Mouse (Mus musculus): ENCODE measurements around the gene Auts2. TPM values are rescaled to one million over a fixed set of nuclear protein-coding genes. Genes with fewer than 3 reads are reported as not detected.

The Auts2 gene
- polyA plus RNA-seq, 1 experiment from 2014 or later, result 24.7 TPM

DNA sequence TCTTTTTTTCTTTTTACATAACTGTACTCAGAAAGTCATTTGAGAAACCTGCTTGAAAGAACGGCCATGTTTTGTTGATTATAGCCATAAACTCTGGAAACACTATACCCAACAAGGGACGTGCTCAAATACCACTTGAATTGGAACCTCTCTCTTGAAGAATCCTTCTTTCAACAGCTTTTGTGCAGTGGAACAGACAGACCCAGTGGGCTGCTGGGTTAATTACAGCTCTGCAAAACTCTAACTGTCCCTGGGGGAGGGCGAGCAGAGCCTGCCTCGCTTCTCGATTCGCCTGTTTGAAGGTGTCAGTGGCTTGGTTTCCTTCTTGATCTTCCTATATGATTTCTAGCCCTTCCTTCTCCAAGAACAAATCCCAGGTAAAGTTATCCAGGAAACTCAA, 805.7 kb downstream of the Auts2 start:
- H3K4me3 ChIP-seq, result no peak overlapping the region
- WGBS, result 75% methylated on average over 6 of the region's 6 CpGs
- H3K27me3 ChIP-seq (ENCODE audit: insufficient read depth, poor library complexity, severe bottlenecking), result 0 out of 2 replicates have a peak, but pooled peaks cover 3% of the 10 kb centered on the region
- DNase-seq (ENCODE audit: low spot score), result no peak
- H3K4me1 ChIP-seq, result peaks cover 11% of the 10 kb centered on the region
- no peaks in the 10 kb centered on the region for H3K36me3 ChIP-seq
- H3K27ac ChIP-seq, result no peak overlapping the region
- H3K9me3 ChIP-seq, result no peaks in the 10 kb centered on the region

GRCm38 (mm10) chr5:131733324-131733660, 809.9 kb downstream of the Auts2 start:
- DNase-seq (ENCODE audit: low spot score), result no peak
- no peaks in the 10 kb centered on the region for H3K36me3 ChIP-seq
- peak overlapping the region; percentile 56 for H3K27ac ChIP-seq
- no peaks in the 10 kb centered on the region for H3K27me3 ChIP-seq (ENCODE audit: insufficient read depth, poor library complexity, severe bottlenecking)
- H3K4me1 ChIP-seq, result peaks cover 13% of the 10 kb centered on the region
- no peak overlapping the region for H3K4me3 ChIP-seq
- 8% methylated on average over 5 of the region's 5 CpGs for WGBS
- no peaks in the 10 kb centered on the region for H3K9me3 ChIP-seq

DNA sequence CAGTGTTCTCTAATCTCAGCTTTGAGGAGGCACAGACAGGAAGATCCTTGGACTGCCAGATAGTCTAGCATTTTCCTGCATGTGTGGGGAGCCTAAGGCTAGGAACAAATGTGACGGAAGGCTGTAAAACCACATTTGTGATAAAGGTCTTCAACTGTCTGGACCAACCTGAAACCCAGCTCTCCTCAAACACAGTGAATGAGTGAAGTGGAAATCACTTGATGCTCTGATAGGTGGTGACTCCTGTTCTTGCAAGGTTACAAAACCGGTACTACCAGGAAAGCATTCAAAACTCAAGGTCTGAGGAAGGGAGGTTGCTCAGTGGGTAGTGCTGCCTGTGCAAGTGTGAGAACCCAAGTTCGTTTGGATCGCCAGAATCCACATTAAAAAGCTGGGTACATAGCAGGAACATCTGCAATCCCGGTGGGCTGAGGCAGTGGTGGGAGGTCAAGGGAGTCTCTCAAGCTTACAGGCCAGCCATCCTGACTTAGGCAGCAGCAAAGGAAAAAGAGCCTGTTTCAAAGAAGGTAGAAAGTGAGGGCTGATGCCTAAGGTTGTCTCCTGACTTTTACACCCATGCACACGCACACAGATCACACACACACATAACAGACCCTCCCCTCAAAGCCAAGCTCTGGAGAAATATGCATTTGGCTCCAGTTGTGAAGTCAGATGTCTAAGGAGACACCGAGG, 810.4 kb downstream of the Auts2 start:
- Histone ChIP-seq H3K4me1 (peaks cover 18% of the 10 kb centered on the region), H3K9me3 (no peaks in the 10 kb centered on the region), H3K4me3 (no peak overlapping the region), H3K27me3 (ENCODE audit: insufficient read depth, poor library complexity, severe bottlenecking) (no peaks in the 10 kb centered on the region), H3K36me3 (no peaks in the 10 kb centered on the region), H3K27ac (peak overlapping the region; percentile 56; the same call in 1 of the 2 replicates)
- 49% methylated on average over 7 of the region's 7 CpGs for WGBS
- DNase-seq (ENCODE audit: low spot score), result no peak

DNA sequence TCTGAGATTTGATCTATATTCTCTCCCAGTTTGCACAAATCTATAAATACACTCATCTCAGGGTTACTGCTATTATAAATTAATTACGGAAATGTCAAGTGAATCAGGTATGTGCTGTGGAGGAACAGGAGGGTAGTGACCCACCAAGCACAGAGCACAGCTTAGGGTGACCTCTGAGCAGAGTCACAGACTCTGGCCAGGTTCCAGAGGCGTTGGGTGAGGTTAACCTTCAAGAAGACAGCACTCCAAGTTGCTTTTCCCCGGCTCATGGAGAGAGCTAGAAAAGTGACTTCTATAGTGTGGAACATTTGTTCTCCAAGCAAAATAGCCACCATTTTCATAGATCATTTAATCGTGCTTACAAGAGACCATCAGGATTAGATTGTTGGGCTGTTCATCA, 813.7 kb downstream of the Auts2 start:
- no peaks in the 10 kb centered on the region for H3K9me3 ChIP-seq
- no peak overlapping the region for H3K27ac ChIP-seq
- no peaks in the 10 kb centered on the region for H3K36me3 ChIP-seq
- DNase-seq (ENCODE audit: low spot score), result no peak
- no peaks in the 10 kb centered on the region for H3K27me3 ChIP-seq (ENCODE audit: insufficient read depth, poor library complexity, severe bottlenecking)
- WGBS, result 80% methylated on average over 4 of the region's 4 CpGs
- H3K4me3 ChIP-seq, result no peak overlapping the region
- H3K4me1 ChIP-seq, result peaks cover 28% of the 10 kb centered on the region

DNA sequence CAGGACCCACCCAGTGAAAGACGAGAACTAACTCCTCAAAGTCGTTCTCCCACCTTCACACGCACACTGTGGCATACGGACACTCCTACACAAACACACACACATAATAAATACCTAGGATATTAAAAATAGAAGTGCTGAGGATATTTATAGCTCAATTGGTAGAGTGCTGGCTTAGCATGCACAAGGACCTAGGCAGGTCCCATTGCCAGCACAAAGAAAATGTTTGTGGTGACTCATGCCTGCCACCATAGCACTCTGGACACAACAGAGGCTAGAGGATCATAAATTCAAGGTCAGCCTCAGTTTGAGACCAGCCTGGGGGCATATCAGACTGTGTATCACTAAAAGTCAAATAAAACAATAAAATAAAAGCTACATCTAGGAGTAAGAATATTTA, 815.2 kb downstream of the Auts2 start:
- Histone ChIP-seq H3K9me3 (no peaks in the 10 kb centered on the region), H3K4me3 (no peak overlapping the region), H3K36me3 (no peaks in the 10 kb centered on the region), H3K27me3 (ENCODE audit: insufficient read depth, poor library complexity, severe bottlenecking) (no peaks in the 10 kb centered on the region), H3K4me1 (peaks cover 19% of the 10 kb centered on the region), H3K27ac (no peak overlapping the region)
- WGBS, result 74% methylated on average over 4 of the region's 4 CpGs
- no peak for DNase-seq (ENCODE audit: low spot score)

GRCm38 (mm10) chr5:131724508-131724907, 818.6 kb downstream of the Auts2 start:
- 78% methylated on average over 1 of the region's 1 CpGs for WGBS
- peaks cover 23% of the 10 kb centered on the region for H3K4me1 ChIP-seq
- no peaks in the 10 kb centered on the region for H3K9me3 ChIP-seq
- no peaks in the 10 kb centered on the region for H3K36me3 ChIP-seq
- no peak for DNase-seq (ENCODE audit: low spot score)
- H3K27me3 ChIP-seq (ENCODE audit: insufficient read depth, poor library complexity, severe bottlenecking), result no peaks in the 10 kb centered on the region
- H3K4me3 ChIP-seq, result no peak overlapping the region
- no peak overlapping the region for H3K27ac ChIP-seq

DNA sequence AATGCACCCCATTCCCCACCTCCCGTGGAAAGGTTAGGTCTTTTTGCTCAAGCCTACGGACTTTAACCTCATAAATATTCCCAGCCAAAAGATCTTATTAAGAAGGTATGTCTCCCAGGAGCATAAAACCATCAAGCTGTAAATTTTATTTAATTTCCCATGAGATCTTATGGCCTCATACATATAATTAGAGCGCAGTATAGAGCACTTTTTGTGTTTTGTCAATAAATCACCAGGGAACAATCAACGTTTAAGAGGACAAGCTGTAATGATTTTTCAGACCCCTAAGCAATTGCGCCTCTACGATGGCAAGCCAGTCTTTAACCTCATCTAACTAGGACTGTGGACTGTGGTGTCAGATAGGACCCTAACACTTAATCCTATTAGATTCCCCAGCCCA, 820.4 kb downstream of the Auts2 start:
- H3K4me1 ChIP-seq, result peaks cover 16% of the 10 kb centered on the region
- H3K27ac ChIP-seq, result no peak overlapping the region
- no peaks in the 10 kb centered on the region for H3K36me3 ChIP-seq
- H3K4me3 ChIP-seq, result no peak overlapping the region
- H3K9me3 ChIP-seq, result no peaks in the 10 kb centered on the region
- no peak for DNase-seq (ENCODE audit: low spot score)
- H3K27me3 ChIP-seq (ENCODE audit: insufficient read depth, poor library complexity, severe bottlenecking), result no peaks in the 10 kb centered on the region
- WGBS, result 86% methylated on average over 6 of the region's 6 CpGs

DNA sequence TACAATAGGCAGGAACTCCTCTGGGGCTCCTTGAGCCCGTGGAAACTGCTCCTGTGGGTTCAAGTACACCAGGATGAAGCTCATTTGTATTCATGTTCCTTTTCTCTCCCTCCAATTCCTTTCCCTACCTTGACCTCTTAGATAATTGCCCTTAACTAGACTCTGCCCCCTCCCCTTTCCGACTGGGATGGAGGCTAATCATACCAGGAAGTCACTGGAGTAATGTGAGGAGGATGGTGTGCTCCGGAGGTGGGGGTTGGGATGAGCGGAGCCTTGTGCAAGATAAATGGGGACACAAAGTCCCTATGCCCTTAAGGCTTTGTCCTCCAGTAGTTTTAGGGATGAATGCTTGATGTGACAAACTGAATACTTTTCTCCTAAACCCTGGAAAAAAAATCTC, 820.8 kb downstream of the Auts2 start:
- H3K36me3 ChIP-seq, result no peaks in the 10 kb centered on the region
- WGBS, result 47% methylated on average over 4 of the region's 4 CpGs
- H3K4me1 ChIP-seq, result peaks cover 14% of the 10 kb centered on the region
- no peak for DNase-seq (ENCODE audit: low spot score)
- no peak overlapping the region for H3K27ac ChIP-seq
- no peak overlapping the region for H3K4me3 ChIP-seq
- H3K9me3 ChIP-seq, result no peaks in the 10 kb centered on the region
- H3K27me3 ChIP-seq (ENCODE audit: insufficient read depth, poor library complexity, severe bottlenecking), result no peaks in the 10 kb centered on the region

GRCm38 (mm10) chr5:131718013-131718412, 825.1 kb downstream of the Auts2 start:
- Histone ChIP-seq H3K27me3 (ENCODE audit: insufficient read depth, poor library complexity, severe bottlenecking) (no peaks in the 10 kb centered on the region), H3K9me3 (peaks cover 4% of the 10 kb centered on the region; the same call in 1 of the 2 replicates), H3K36me3 (peaks cover 7% of the 10 kb centered on the region; the same call in 1 of the 2 replicates), H3K4me3 (no peak overlapping the region), H3K27ac (no peak overlapping the region), H3K4me1 (0 out of 2 replicates have a peak, but pooled peaks cover 6% of the 10 kb centered on the region)
- 82% methylated on average over 13 of the region's 13 CpGs for WGBS
- DNase-seq (ENCODE audit: low spot score), result no peak

- H3K27me3 ChIP-seq (ENCODE audit: insufficient read depth, poor library complexity, severe bottlenecking), result no peaks in the 10 kb centered on the region
- no peak for DNase-seq (ENCODE audit: low spot score)
Observed at GRCm38 (mm10) chr5:131717359-131717965, 825.7 kb downstream of the Auts2 start.

DNA sequence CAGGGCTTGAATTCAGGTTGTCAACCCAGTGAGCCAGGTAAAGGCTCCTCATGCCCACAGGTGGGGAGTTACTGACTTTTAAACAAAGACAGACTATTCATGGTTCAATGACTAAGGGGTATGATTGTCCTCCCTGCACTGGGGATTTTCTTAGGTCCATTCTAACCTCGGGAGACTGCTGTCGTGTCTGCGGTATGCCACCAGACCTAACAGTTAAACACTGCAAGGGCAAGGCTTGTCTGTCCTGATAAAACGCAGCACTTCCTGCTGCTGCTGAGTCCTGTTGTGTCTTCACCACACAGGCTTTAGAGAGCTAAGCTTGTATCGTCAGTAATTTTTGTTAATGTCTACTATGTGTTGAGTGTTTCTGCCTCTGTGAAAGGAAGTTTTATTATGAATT, 828.2 kb downstream of the Auts2 start:
- H3K36me3 ChIP-seq, result peaks cover 7% of the 10 kb centered on the region; the same call in 1 of the 2 replicates
- no peak for DNase-seq (ENCODE audit: low spot score)
- H3K4me1 ChIP-seq, result 0 out of 2 replicates have a peak, but pooled peaks cover 5% of the 10 kb centered on the region
- H3K4me3 ChIP-seq, result no peak overlapping the region
- no peaks in the 10 kb centered on the region for H3K27me3 ChIP-seq (ENCODE audit: insufficient read depth, poor library complexity, severe bottlenecking)
- H3K9me3 ChIP-seq, result peaks cover 4% of the 10 kb centered on the region; the same call in 1 of the 2 replicates
- 59% methylated on average over 5 of the region's 5 CpGs for WGBS
- no peak overlapping the region for H3K27ac ChIP-seq

More at GRCm38 (mm10) chr5:131717359-131717965, 825.7 kb downstream of the Auts2 start:
- 87% methylated on average over 19 of the region's 19 CpGs for WGBS
- Histone ChIP-seq H3K27ac (no peak overlapping the region), H3K36me3 (peaks cover 7% of the 10 kb centered on the region; the same call in 1 of the 2 replicates), H3K4me1 (0 out of 2 replicates have a peak, but pooled peaks cover 5% of the 10 kb centered on the region), H3K4me3 (no peak overlapping the region), H3K9me3 (peaks cover 4% of the 10 kb centered on the region; the same call in 1 of the 2 replicates)

DNA sequence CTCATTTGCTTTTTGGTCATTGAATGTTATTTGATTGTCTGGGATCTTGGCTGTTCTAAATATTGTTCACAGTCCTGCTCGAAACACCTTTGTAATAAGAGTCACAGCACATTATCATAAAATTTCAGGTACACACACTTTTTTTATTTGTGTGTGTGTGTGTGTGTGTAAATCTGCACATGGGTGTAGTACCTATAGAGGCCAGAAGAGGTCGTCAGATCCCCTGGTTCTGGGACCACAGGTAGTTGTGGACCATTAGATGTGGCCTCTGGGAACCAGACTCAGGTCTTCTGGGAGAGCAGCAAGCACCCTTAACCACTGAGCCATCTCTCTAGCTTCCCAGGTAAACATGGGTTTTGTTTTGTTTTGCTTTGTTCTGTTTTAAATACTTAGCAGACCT, 830.7 kb downstream of the Auts2 start:
- no peak for DNase-seq (ENCODE audit: low spot score)
- H3K4me1 ChIP-seq, result 0 out of 2 replicates have a peak, but pooled peaks cover 5% of the 10 kb centered on the region
- H3K27ac ChIP-seq, result no peak overlapping the region
- no peaks in the 10 kb centered on the region for H3K27me3 ChIP-seq (ENCODE audit: insufficient read depth, poor library complexity, severe bottlenecking)
- peaks cover 4% of the 10 kb centered on the region; the same call in 1 of the 2 replicates for H3K9me3 ChIP-seq
- WGBS, result 78% methylated on average over 2 of the region's 2 CpGs
- H3K36me3 ChIP-seq, result peaks cover 7% of the 10 kb centered on the region; the same call in 1 of the 2 replicates
- H3K4me3 ChIP-seq, result no peak overlapping the region

DNA sequence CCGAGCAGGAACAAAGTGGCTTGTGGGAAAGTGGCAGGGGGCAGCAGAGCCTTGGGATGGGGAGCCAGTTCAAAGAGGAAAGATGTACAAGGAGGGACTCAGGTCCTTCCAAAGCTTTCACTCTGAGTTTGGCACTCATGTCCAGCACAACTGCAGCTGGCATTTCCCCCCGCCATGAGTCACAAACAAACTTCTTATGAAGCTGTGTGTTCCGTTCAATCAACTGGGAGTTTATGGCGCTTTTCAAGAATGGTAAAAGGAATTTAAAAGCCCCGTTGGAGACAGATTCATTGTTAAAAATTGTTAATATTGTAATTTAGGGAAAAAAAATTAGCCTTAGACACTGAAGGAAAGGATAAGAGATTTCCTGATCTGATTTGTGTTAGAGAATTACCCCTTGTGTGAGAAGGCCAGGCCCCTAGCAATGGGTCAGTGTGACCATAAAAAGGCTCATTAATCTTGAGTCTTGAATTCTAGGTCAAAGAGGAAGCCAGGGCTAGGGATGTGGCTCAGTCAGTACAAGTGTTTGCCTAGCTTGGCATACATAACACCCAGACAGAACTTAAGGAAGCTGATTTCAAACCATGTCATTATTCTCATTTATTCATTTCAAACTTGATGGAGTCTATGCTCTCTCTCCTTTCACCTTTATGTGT, 831.5 kb downstream of the Auts2 start:
- no peak overlapping the region for H3K27ac ChIP-seq
- H3K36me3 ChIP-seq, result peaks cover 7% of the 10 kb centered on the region; the same call in 1 of the 2 replicates
- H3K27me3 ChIP-seq (ENCODE audit: insufficient read depth, poor library complexity, severe bottlenecking), result no peaks in the 10 kb centered on the region
- H3K4me1 ChIP-seq, result 0 out of 2 replicates have a peak, but pooled peaks cover 5% of the 10 kb centered on the region
- DNase-seq (ENCODE audit: low spot score), result no peak
- no peak overlapping the region for H3K4me3 ChIP-seq
- peaks cover 4% of the 10 kb centered on the region; the same call in 1 of the 2 replicates for H3K9me3 ChIP-seq
- 70% methylated on average over 5 of the region's 5 CpGs for WGBS
